Mouse (Mus musculus): ENCODE data around the gene Tmem145.

The Tmem145 gene

GRCm38 (mm10) chr7:25275555-25276298, 30.2 kb upstream of the Tmem145 start:
- no peak for DNase-seq

DNA sequence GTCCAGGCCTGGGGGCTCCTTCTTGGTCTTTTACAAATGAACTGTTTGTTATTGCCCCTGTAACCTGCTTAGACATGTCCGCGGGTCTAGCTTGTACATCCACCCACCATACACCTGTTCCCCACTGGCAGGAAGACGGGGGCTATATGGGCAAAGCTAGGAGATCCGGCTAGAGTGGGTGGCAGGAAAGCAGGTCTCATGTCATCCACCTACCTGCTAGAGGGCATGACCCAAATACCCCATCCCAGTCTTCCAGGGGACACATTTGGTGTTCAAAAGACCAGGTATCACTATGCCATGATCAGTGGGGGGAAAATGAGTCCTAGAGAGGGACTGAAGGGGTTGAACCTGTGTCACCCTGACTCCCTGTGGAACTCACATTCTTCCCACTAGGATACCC, 28.5 kb upstream of the Tmem145 start:
- no peak for DNase-seq

- DNase-seq = no peak
Observed at GRCm38 (mm10) chr7:25277998-25278340, 27.9 kb upstream of the Tmem145 start.

DNA sequence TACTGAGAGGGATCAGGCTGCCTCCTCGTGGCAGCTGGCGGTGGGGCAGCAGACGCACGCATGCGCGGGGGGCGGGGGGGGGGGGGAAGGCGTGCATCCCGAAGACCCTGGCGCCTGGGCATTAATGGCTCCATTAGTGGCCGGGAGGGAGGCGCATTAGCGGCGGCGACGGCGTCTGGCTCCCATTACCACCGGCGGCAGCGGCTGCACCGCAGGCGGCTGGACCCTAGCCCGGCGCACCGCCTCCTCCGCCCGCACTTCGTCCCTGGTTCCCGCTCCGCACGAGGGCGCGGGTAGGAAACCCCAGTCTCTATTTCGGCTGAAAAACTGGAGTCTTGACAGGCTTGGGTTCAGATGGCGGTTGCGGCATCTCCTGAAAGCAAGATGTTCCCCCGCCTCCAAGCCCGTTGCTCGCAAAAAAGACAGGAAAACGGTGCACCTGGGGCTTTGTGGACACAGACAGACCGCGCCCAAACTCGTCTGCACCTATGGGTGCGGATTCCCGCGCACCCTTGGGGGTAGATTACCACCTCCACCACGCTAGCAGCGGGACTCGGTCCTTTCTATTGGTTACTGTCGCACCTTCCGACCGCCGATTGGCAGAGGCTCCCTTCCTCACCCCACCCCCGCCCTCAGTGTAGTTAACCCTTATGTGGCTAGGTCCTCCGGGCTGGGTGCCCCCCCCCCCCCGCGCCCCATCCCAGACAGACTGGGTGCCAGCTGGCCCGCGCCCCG, 27.4 kb upstream of the Tmem145 start:
- peak; percentile 84 to 90 for DNase-seq

GRCm38 (mm10) chr7:25279076-25279860, 26.6 kb upstream of the Tmem145 start:
- peak; percentile 94 to 95 for DNase-seq

DNA sequence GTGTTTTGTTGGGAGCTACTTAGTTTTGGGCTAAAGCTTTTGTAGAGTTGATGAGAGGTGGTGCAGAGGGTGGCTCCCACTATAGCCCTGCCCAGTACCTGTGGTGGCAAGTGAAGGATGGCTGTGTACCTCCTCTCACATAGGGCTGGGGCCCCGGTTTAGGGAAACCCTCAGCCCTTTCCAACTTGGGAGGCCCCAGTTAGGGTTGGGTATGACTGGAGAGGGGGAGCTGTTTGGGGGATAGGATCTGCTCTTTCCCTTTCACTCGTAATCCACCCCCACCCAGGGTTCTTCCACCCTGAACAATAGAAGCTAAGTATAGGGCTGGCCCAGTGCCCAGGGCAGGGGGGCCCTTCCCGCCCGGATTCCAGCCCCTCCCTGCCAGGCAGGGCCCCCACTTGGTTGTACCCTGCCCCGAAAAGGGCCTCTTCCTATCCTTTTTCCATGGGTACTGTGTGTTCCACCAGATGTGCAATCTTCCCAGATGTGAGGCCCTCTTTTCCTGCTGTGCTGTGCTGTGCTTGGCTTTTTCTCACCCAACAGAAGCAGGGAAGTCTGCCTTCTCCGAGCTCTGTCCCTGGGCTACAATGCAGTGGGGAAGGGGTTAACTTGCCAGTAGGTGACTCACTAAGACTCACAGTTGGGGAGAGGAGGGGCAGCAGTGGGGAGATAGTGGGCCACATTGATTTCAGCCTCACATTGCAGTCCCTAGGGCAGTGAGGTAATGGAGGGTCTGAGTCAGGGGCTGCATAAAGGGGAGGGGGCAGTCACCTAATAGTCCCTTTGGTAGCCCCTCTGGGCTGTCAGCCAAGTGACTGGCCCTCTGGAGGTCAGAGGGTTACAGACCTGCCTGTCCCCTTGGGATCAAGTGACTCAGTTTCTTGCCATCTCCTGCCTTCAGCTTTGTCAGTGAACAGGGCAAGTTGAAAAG, 25.8 kb upstream of the Tmem145 start:
- DNase-seq = peak; percentile 70 to 73

- no peak for DNase-seq
Observed at GRCm38 (mm10) chr7:25281166-25281733, 24.7 kb upstream of the Tmem145 start.

DNA sequence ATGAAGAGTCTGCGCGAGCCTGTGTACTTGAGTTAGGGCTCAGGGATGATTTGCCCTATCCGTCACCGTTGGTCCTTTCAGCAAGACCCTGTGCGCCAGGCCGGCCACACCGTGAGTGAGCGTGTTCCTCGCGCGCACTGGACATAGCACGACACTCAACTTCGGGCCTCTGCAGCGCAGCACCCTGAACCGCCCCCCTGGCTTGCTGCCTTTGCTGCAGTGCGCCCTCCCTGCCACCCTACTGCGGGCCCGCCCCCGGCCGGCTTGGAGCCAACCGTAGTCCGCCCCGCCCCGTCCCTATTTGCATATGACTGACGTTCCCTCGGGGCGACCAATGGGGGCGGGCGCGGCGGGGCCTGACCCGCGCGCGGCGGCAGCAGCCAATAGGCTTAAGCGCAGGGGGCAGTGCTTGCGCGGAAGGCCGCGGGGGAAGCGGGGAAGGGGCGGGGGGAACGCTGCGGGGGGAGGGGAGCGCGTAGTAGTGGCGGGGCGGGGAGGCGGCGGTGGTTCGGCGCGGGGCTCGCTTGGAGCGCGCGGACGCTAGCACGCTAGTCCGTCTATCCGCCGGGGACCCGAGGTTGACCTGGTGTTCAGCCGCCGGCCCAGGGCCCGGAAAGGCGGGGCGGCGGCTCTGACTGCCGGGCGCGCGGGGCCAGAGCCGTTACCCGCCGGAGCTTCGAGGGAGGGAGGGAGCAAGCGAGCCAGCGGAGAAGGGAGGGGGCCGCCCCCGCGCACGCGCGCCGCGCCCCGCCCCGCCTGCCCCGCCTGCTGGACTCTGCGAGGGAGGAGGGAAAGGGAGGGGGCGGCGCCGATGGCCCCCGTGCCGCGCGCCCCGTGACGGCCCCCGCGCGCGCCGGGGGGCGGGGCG, 23.9 kb upstream of the Tmem145 start:
- DNase-seq = peak; percentile 99

DNA sequence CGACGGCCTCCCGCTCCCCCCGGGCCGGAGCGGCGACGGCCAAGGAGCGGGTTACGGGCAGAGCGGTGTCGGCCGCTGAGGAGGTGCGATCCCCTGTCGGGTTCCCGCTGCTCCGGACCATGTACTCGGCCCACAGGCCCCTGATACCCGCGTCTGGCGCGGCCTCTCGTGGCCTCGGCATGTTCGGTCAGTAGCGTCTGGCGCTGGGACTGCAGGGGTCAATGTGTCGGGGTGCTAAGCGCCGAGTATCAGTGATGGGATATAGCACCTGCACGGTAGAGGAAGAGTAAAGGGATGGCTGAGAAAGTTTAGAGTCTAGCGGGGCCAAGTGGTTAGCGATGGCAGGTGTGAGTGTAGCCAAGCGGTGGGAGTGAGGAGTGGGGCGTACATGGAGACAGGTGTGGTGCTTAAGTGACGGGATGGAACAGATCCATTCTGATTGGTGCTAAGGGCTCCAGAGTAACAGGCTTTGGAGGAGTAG, 23.1 kb upstream of the Tmem145 start:
- peak; percentile 48 to 66 for DNase-seq

GRCm38 (mm10) chr7:25283637-25284036, 22.3 kb upstream of the Tmem145 start:
- no peak for DNase-seq

DNA sequence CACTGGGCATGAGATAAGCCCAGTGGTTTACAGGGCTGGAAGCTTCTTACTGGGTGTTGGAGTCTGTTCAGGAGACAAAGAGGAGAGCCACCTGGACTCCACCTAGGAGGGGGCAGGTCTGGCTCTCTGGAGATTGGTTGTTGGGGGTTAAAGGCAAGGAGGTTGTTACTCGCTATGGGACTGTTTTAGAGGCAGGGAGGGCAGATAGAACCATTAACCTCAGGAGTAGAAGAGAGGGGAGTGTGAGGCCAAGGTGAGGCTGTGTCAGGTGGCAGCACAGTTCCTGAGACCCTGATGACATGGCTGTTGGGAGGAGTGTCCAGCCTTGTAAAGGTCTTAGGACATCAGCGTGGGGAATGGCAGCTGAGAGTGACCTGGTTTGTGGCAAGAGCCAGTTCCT, 21.7 kb upstream of the Tmem145 start:
- no peak for DNase-seq

DNA sequence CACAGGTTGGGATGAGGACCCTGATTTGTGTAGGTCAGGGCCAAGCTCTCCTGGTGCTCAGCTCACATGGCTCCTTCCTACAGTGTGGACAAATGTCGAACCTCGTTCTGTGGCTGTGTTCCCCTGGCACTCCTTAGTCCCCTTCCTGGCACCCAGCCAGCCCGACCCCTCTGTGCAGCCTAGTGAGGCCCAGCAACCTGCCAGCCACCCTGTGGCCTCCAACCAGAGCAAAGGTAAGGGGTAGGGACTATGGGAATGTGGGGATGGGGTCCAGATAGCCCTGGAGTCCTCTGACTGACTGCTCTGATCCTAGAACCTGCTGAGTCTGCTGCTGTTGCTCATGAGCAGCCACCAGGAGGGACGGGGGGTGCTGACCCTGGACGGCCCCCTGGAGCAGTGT, 21.1 kb upstream of the Tmem145 start:
- no peak for DNase-seq

DNA sequence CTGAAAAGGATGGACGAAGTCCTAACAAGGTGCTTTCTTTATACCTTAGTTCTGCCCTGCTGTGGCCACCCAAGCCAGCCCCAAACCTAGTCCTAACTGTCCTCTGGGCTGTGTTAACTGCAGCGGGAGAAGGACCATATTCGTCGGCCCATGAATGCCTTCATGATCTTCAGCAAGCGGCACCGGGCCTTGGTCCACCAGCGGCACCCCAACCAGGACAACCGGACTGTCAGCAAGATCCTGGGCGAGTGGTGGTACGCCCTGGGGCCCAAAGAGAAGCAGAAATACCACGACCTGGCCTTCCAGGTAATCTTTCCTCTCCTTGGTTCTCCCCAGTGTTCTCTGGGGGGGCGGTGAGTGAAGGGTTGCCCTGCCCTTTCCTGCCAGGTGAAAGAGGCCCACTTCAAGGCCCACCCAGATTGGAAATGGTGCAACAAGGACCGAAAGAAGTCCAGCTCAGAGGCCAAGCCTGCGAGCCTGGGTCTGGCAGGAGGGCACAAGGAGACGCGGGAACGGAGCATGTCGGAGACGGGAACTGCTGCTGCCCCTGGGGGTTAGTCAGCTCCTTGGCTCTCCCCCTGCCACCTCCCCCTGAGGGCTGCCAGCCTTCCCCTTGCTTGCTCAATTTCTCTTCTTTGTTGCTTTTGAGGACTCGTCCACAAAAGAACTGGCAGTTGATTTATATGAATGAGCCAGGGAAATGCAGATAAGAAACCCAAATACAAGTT, 20.2 kb upstream of the Tmem145 start:
- no peak for DNase-seq

DNA sequence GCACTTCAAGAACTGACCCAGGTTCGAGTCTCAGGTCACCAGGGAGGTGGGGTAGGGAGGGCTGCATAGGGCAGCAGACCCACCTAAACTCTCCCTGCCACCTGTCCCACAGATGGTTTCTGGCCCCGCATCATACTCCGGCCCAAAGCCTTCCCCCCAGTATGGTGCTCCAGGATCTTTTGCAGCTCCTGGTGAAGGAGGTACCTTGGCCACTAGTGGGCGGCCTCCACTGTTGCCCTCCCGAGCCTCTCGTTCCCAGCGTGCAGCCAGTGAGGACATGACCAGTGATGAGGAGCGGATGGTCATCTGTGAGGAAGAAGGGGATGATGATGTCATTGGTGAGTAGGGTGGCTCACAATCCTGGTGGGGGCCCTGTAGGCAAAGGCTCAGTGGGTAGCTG, 18.9 kb upstream of the Tmem145 start:
- no peak for DNase-seq

DNA sequence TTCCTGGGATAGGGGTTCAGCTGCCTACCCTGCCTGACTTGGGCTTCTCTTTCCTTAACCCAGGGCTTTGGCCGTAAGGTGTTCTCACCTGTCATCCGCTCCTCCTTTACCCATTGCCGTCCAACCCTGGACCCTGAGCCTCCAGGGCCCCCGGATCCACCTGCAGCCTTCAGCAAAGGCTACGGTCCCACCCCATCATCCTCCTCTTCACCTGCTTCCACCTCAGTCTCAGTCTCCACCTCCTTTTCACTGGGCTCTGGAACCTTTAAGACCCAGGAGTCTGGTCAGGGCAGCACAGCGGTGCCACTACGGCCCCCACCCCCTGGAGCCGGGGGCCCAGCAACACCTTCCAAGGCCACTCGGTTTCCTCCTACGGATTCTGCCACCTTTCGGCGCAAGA, 17.9 kb upstream of the Tmem145 start:
- no peak for DNase-seq

DNA sequence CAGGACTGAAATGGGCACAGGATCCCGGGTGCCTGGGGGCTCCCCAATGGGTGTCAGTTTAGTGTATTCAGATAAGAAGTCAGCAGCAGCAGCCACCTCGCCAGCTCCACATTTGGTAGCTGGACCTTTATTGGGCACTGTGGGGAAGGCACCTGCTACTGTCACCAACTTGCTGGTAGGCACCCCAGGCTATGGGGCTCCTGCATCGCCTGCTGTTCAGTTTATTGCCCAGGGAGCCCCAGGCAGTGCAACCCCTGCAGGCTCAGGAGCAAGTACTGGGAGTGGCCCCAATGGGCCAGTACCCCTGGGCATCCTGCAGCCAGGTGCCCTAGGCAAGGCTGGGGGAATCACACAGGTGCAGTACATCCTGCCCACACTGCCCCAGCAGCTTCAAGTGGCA, 17.2 kb upstream of the Tmem145 start:
- no peak for DNase-seq

- DNase-seq = no peak
Observed at GRCm38 (mm10) chr7:25289925-25290324, 16.0 kb upstream of the Tmem145 start.

DNA sequence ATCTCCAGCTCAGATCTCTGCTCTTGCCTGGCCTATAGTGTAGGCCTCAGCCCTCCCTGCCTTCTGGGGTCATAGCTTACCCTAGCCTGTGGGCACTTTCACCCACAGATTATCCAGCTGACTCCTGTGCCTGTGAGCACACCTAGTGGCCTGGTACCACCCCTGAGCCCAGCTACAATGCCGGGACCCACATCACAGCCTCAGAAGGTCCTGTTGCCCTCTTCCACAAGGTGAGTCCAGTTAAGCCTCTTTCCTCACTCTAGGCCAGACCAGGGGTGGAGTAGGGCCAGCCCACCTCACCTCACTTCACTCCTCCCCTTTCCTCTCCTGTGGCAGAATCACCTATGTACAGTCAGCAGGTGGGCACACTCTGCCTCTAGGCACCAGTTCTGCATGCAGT, 15.4 kb upstream of the Tmem145 start:
- no peak for DNase-seq

GRCm38 (mm10) chr7:25290911-25291310, 15.0 kb upstream of the Tmem145 start:
- peak; percentile 73 to 89 for DNase-seq

GRCm38 (mm10) chr7:25292107-25292506, 13.8 kb upstream of the Tmem145 start:
- DNase-seq = peak in 1 of 2 experiments; percentile 28

All from kidney, postnatal 36 days (tissue).